Mouse (Mus musculus) v-Abl transformed pro-B cells (cell line): Measurements from ENCODE around the gene Stxbp2.

Experiments
- in situ Hi-C, 2 experiments: fragments of 400-800 bp; cut with MboI; formaldehyde crosslinking; loops; one replicate each; pipeline ENCODE4 v1.15.1; 2025; ENCODE audit not compliant: unreplicated experiment in 2 of 2

The Stxbp2 gene

DNA sequence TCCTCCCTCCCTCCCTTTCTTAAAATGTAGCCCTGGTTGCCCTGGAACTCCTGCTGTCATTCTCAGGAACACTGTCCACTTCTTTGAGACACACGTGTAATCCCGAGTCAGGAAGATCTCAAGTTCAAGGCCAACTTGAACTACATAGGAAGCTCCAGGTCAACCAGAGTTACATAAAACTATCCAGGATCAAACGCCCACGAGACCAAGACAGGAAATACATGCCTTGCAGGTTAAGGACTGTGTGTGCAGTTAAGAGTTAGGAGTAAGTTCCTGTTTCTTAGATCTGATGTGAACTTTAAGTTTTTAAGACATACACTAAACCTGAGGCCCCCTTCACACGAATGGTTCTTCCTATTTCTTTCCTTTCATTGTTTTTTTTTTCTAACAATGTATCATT is 3.8 kb upstream of the Stxbp2 start:
- in situ Hi-C loops, result loop anchor here (5.0 to 10.0 kb wide), 3 partner anchors 110 to 272 kb away; partner anchors contain the start of genes Pnpla6 (in 2 of the 2) and A430078G23Rik (in 1 of the 2)

DNA sequence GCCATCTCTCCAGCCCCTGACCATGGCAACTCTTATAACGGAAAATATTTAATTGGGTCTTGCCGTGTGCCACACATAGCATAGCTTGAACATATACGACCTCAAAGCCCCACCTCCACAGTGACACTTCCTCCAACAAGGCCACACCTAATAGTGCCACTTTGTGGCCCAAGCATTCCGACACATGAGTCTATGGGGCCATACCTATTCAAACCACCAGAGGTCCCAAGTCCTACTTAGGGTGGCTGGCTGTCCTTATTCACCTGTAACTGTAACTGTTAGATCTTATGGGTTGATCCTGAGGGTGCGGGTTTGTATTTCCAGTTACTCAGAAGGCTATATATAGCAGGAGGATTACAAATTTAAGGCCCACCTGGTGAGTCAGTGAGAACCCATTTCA is 2.7 kb upstream of the Stxbp2 start:
- in situ Hi-C loops, result loop anchor here (5.0 to 10.0 kb wide), 3 partner anchors 111 to 273 kb away; partner anchors contain the start of genes Pnpla6 (in 2 of the 2) and A430078G23Rik (in 1 of the 2)

DNA sequence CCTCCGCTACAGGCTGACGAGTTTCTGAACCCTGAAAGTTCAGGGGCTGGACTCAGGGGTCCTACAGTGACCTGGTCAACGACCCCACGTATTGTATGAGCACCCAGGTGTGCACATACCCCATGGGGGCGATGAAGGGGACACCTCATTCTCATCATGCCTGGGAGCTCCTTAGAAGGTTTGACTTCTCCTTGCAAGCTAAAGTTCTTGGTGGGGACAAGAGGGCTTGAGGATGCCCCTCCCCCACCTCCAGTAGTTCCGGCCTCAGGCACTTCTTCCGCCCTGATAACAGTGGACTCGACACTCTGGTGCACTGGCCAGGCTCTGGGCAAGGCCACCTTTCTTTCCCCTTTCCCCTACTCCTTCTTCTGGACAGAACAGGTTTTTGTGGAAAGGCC is 722 bp downstream of the Stxbp2 start:
- in situ Hi-C loops, result no loop called here

DNA sequence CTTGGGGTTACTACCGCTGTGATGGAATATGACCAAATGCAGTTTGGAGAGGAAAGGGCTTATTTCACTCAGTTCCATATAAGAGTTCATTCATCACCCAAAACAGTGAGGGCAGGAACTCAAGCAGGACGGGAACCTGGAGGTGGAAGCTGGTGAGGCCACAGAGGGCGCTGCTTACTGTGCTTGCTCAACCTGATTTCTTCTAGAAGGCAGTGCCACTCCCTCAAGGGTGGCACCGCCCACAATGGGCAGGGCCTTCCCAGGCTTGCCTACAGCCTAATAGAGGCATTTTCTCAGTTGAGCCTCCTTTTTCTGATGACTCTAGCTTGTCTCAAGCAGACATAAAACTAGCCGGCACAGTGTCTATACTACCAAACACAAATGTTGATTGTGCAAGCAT is 15.0 kb downstream of the Stxbp2 start:
- in situ Hi-C loops, result no loop called here

DNA sequence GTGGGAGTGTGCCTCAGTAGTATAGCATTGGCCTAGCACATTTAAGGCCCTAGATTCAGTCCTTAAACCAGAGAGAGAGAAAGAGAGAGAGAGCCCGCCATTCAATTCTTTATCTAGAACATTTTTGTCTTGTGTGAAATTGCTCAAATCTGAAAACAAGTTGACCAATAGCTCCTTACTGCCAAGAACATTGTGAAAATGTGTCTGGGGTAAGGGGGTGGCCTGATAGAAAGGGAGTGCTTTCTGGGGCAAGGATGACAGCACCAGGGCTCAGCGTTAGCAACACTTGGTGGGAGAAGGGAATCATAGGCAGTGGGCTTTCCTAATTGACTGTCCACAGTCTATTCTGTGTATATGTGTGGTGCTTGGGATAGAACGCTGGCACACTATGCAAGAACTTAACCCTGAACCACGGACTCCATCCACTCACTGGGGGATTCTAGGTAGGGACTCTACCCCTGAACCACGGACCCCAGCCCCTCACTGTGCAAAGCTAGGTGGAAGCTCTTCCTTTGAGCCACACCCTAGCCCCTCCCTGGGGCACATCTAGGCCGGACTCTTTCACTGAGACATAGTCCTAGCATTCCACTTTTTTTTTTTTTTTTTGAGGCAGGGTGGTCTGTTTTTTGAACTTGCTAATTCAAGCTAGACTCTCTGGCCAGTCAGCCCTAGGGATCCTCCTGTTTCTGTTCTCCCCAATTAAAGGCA is 16.2 kb downstream of the Stxbp2 start:
- in situ Hi-C loops, result no loop called here

DNA sequence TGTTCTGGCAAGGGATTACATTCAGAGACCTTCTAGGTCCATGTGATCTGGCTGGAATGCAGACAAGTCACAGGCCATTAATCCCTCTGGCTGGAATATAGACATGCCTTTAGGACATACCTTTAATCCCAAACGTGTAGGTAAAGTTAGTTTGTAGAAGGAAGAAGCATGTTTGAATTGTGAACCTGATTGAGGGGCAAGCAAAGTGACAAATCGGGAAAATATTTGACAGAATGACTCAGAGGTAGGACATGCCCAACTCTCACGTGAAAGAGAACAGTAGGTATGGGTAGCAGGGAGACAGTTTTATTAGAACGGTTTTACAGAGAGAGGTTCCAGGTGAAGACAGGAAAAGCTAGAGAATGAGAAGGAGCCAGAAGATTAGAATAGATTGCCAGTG is 16.8 kb downstream of the Stxbp2 start:
- in situ Hi-C loops, result no loop called here

DNA sequence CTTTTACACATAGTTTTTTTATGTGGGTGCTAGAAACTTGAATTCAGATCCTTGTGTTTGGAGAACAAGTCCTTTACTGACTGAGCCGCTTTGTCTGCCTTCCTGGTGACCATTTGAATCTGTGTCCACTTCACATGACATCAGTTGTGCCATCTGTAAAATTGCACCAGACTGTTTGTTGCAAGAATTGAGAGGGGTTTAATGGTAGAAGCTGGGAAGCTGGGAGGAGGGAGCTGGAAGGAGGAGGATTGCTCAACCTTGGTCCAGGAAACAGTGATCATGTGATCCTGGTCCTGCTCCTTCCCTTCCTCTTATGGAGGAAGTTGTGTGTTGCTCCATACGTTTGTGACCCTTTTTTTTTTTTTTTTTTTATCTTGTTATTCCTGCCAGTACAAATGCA is 17.5 kb downstream of the Stxbp2 start:
- in situ Hi-C loops, result no loop called here

DNA sequence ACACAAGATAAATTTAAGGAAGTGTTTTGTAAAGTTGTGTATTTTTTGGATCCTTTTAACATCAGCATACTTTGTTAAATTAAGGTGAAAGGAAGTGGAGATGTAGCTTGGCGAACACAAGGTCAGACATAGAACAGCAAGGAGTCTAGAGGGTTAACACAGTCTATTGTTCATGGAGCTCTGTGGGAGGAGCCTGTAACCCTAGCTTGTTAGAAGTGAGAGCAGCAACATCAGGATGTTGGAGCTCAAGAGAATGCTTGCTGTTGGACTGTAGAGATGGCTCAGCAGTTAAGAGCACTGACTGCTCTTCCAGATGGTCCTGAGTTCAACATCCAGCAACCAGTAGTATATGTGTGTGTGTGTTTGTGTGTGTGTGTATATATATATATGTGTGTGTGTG is 18.2 kb downstream of the Stxbp2 start:
- in situ Hi-C loops, result no loop called here

DNA sequence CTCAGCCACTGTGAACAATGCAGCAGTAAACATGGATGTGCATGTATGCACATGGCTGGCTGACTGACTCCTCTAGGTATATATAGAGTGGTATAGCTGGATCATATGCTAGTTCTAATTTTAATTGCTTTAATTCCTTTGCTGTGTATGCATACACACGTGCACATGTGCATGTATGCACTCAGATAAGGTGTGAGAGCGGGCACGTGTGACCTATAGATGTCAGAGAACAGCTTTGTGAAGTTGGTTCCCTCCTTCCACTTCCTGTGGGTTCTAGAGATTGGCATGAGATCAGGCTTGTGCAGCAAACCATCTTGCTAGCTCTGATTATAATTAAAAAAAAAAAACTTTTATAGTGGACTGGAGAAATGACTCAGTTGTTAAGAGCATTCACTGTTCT is 22.1 kb downstream of the Stxbp2 start:
- in situ Hi-C loops, result no loop called here

DNA sequence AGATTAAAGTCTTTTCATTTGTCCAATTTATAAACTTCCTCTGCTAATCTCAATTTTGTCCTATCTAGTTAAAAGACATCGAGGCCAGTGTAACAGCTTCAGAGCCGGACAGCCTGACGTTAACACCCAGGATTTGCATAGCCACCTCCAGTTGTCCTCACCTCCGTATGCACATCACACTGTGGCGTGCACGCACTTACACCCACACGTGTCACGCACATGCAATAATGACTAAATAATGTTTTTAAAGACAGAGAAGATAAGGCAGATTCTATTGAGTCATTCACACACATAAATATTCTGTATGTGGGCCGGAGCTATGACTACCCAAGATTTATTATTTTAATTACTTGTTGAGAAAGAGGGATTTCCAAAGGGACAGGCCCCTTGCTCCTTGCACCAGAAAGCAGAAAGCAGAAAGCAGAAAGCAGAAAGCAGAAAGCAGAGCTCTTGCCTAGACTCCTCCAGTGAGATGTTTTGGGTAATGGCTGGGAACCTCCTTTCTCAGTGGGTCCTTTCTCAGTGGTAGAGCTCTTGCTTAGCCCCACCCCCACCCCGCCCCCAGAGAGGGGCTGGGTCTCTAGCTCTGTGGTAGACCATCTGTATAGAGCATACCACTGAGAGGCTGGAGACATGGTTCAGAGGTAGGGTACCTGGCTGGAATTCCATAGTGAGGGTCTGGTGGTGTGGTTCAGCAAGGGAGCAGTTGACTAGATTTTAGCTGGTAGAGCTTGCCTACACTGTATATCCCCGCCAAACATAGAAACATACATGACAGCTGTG is 24.2 kb downstream of the Stxbp2 start:
- in situ Hi-C loops, result no loop called here

DNA sequence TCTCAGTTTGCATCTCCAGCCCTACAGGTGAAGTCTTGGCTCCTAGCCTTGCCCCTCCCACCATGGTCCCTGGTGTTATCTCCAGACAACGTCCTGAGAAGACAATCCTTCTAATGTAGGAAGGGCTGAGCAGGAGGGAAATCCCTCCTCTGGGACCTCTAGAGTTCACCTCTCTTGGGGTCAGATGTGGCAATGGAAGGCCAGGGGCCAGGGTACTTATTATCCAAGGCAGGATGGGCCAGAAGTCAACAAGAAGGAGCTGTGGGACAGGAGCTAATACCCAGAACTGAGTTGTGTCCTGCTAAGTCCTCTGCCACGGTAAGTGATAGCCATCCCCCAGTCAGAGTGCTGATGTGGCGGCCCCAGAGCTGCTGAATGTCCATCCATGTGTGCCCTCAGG is 24.8 kb downstream of the Stxbp2 start, which contains the start of gene Retn:
Gene Retn (plus strand): TSS at position 245 of the 400 bp plus-strand sequence.
- in situ Hi-C loops, result no loop called here

DNA sequence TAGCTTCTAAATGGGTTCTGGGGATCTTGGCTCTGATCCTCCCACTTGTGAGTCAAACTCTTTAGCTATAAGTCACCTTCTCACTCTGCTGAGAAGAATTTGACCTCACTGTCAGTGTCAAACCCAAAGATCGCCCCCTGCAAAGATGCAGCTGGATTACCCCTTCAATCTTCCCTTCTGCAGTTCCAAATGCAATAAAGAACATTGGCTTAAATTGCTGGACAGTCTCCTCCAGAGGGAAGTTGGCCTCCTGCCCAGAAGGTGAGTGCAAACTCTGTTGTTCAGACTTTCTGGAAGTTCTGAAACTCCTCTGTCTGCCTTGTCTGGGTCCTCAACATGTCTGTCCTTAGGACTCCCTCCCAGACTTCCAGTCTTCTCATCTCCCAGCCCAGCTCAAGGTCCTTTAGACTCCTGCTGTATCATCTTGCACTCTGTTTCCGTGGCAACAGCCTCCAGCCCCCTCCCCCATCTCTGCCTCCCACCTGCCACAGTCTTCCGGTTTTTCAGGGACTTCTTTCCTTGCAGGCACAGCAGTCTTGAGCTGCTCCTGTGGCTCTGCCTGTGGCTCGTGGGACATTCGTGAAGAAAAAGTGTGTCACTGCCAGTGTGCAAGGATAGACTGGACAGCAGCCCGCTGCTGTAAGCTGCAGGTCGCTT is 26.1 kb downstream of the Stxbp2 start:
- in situ Hi-C loops, result no loop called here

DNA sequence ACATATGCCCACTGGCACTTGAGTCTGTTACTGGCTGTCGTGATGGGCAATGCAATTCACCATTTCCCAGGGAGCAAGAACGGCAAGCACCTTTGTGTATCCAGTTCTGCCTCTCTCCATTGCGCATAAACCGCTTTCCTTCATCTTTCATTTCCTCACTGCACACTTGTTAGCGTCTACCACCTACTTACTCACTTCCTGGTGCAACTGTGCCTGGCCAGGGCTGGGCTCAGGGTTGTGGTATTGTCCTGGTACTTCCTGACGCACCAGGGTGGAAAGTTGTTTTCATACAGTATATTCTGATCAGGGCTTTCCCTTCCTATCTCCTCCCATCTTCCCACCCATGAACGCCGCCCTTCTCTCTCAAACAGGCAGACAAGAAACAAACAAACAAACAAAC is 30.1 kb downstream of the Stxbp2 start:
- in situ Hi-C loops, result no loop called here

DNA sequence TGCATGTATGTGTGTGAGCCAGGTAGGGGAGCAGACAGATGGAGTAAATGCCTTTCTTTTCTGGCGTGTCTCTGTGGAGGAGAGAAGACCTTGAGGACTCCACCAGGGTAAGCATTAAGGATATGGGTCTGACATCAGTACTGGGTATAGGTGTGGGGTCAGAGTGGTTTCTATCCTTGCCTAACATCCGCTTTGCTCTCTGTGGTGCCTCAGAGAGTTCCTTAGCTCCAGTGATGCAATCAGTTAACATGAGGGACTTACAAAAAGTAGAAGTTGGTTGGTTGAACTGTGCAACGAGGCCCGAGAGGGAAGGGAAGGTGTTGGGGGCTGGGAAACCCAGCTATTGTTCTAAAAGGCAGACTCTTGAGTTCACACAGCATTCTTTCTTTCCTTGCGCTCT is 33.6 kb downstream of the Stxbp2 start:
- in situ Hi-C loops, result no loop called here

DNA sequence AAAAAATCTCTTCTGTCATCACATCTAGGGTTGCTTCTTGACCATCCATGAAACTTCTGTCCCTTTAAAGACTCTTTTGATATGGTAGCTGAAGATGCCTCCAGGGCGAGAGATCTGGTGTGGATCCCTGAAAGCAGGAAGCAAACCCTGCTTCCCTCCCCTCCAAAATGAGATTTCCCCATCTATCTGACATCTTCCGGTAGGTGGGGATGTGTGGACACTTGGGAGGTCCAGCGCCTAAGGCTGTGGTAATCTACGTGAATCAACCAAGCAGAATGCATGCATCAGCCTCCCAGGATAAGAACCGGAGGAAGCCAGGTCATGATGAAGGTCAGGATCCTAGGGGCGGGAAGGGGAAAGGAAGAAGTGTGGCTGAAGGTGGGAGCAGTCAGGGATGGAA is 34.8 kb downstream of the Stxbp2 start, which contains the start of gene Mcemp1:
Gene Mcemp1 (plus strand): TSS at position 248 of the 400 bp plus-strand sequence.
- in situ Hi-C loops, result no loop called here

DNA sequence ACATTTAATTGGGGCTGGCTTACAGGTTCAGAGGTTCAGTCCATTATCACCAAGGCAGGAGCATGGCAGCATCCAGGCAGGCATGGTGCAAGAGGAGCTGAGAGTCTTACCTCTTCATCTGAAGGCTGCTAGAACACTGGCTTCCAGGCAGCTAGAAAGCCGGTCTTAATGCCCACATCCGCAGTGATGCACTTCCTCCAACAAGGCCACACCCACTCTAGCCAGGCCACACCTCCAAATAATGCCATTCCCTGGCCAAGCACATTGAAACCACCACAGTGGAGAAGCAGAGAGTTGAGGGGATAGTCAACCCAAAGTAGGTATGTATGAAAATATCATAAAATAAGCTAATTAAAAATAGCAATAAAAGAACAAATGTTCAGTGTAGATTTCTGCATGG is 39.6 kb downstream of the Stxbp2 start:
- in situ Hi-C loops, result loop anchor here (5.0 to 10.0 kb wide), 4 partner anchors 108 to 488 kb away; partner anchors contain the start of genes A430078G23Rik (in 2 of the 2) and Pex11g (in 2 of the 2)

DNA sequence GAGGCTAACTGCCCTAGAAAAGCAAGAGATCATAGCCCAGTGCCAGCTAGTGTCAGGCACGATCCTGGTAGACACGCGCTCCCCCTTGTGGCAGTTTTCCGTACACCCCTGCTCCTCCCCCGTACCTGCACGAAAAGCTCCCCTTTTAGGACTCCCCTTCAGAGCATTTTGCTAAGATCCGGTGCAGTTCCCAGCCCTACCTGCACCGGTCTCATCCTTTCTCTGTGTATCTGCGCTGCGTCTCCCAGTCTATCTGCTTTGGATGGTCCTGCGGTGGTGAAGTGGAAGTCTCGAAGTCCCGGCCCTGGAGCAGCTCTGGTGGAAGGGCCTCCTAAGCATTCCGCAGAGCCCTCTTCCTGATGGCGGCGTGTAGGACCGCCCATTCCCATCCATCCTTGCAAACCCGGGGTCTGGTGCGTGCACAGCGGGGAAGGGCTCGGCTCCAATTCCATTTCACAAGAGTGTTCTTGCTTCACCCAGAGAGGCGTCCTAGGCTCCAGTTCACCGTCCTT is 41.3 kb downstream of the Stxbp2 start, which contains the start of gene Fcor:
Gene Fcor (minus strand): TSS at position 383 of the 512 bp plus-strand sequence.
- in situ Hi-C loops, result loop anchor here (5.0 to 10.0 kb wide), 4 partner anchors 110 to 490 kb away; partner anchors contain the start of genes A430078G23Rik (in 2 of the 2) and Pex11g (in 2 of the 2)

DNA sequence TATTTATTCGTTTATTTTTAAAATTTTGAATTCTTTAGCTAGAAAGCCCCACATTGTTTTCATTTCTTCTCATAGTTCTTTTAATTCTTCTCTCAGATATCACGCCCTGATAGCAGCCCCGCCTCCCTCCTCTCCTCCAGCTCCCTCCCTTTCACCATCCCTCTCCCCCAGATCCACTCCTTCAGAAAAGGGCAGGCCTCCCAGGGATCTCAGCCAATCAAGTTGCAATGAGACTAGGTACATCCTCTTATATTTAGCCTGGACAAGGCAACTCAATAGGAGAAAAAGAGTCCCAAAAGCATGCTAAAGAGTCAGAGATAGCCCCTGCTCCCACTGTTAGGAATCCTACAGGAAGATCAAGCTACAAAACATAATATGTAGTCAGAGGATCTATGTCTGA is 43.9 kb downstream of the Stxbp2 start:
- in situ Hi-C loops, result loop anchor here (5.0 to 10.0 kb wide), 6 partner anchors 57 to 492 kb away; partner anchors contain the start of genes A430078G23Rik (in 2 of the 2) and Pex11g (in 2 of the 2)

DNA sequence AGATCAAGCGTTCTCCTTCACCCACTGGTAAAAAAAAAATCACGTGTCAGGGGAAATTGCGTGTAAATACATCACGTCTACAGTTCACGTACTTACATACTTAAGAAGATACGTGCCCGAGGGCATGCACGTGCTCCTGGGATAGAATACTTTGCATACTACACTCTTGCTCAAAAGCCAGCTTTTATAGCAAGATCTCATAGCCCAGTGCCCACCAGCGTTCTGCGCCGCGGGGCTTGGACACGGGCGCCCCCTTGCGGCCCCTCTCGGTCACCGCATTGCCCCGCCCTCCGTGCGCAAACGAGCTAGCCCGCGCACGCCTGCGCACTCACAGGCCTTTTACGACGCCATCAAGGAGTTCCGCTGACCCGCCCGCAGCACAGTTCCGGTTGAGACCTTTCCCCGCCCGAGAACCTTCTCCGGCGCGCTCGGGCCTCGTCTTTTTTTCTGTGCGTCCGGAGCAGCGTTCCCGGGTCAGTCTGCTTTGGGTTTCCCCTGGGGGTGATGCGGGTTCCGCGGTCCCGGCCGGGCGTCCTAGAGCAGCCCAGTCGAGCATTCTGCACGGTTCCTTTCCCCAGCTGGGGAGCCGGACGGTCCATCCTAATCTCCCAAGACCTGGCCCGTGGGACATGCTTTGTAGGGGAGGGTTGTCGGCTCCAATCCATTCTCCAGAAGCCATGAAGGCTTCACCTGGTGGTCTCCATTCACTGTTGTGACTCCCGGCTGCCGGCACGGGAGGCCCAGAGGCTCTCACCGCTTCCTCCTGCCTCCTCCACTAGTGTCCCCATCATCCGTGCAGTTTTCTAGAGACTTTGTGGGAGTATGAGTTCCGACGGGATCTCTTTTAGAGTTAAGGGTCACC is 45.6 kb downstream of the Stxbp2 start, which contains the start of gene Trappc5:
Gene Trappc5 (plus strand): TSS at position 169 of the 862 bp plus-strand sequence.
- in situ Hi-C loops, result loop anchor here (5.0 to 10.0 kb wide), 3 partner anchors 59 to 322 kb away; partner anchors contain the start of gene A430078G23Rik (in 2 of the 2)
